Mouse (Mus musculus): Measurements from ENCODE around the gene Trdmt1. TPM values are rescaled to one million over a fixed set of nuclear protein-coding genes. Genes with fewer than 3 reads are reported as not detected.

Gene Trdmt1
- polyA plus RNA-seq, 1 experiment from 2014 or later: 11.8 TPM

- Histone ChIP-seq H3K4me1 (ENCODE audit: control insufficient read depth in 2 of 2, insufficient read depth in 2 of 2, low read length in 2 of 2) (peaks cover 9 to 13% of the 10 kb centered on the region in 2 experiments), H3K4me2 (ENCODE audit: low read length) (peak overlapping the region; percentile 66), H3K9ac (ENCODE audit: low read length) (no peak overlapping the region), H3K27me3 (ENCODE audit: control insufficient read depth, insufficient read depth, low read length) (no peaks in the 10 kb centered on the region), H3K27ac (replicated peaks in 1 of 2; ENCODE audit: control insufficient read depth in 1 of 2, insufficient read depth in 1 of 2, low read depth in 2 of 2, low read length in 2 of 2) (peak overlapping the region; percentile 98 to 99), H3K4me3 (ENCODE audit: control insufficient read depth in 1 of 2, insufficient read depth in 1 of 2, low read depth in 1 of 2, low read length in 2 of 2) (no peak overlapping the region), H3K36me3 (ENCODE audit: control insufficient read depth, insufficient read depth, low read length) (peaks cover 17% of the 10 kb centered on the region), H3K9me3 (ENCODE audit: control insufficient read depth, low read length) (no peaks in the 10 kb centered on the region)
- no peak for ATAC-seq (ENCODE audit: insufficient number of reproducible peaks, insufficient read depth, low FRiP score, low read depth)
- whole genome bisulfite sequencing: 30% methylated on average over 4 of the region's 4 CpGs
Observed at GRCm38 (mm10) chr2:13572101-13572553, 27.7 kb upstream of the Trdmt1 start.

- no peak for ATAC-seq (ENCODE audit: insufficient number of reproducible peaks, insufficient read depth, low FRiP score, low read depth)
- H3K27me3 ChIP-seq (ENCODE audit: control insufficient read depth, insufficient read depth, low read length): no peaks in the 10 kb centered on the region
- H3K36me3 ChIP-seq (ENCODE audit: control insufficient read depth, insufficient read depth, low read length): no peaks in the 10 kb centered on the region
- H3K9me3 ChIP-seq (ENCODE audit: control insufficient read depth, low read length): no peaks in the 10 kb centered on the region
- no peak overlapping the region for H3K4me2 ChIP-seq (ENCODE audit: low read length)
- no peak overlapping the region for H3K9ac ChIP-seq (ENCODE audit: low read length)
- peaks cover 9% of the 10 kb centered on the region in 2 experiments for H3K4me1 ChIP-seq (ENCODE audit: control insufficient read depth in 2 of 2, insufficient read depth in 2 of 2, low read length in 2 of 2)
- H3K27ac ChIP-seq (replicated peaks in 1 of 2; ENCODE audit: control insufficient read depth in 1 of 2, insufficient read depth in 1 of 2, low read depth in 2 of 2, low read length in 2 of 2): no peak overlapping the region
- no peak overlapping the region for H3K4me3 ChIP-seq (ENCODE audit: control insufficient read depth in 1 of 2, insufficient read depth in 1 of 2, low read depth in 1 of 2, low read length in 2 of 2)
- 58% methylated on average over 2 of the region's 2 CpGs for WGBS
Observed at GRCm38 (mm10) chr2:13570122-13570521, 25.7 kb upstream of the Trdmt1 start.

GRCm38 (mm10) chr2:13560396-13560795 lies 15.9 kb upstream of the Trdmt1 start:
- no peak for ATAC-seq (ENCODE audit: insufficient number of reproducible peaks, insufficient read depth, low FRiP score, low read depth)
- WGBS: 68% methylated on average over 2 of the region's 2 CpGs
- Histone ChIP-seq H3K27ac (replicated peaks in 1 of 2; ENCODE audit: control insufficient read depth in 1 of 2, insufficient read depth in 1 of 2, low read depth in 2 of 2, low read length in 2 of 2) (no peak overlapping the region), H3K27me3 (ENCODE audit: control insufficient read depth, insufficient read depth, low read length) (no peaks in the 10 kb centered on the region), H3K36me3 (ENCODE audit: control insufficient read depth, insufficient read depth, low read length) (no peaks in the 10 kb centered on the region), H3K4me2 (ENCODE audit: low read length) (no peak overlapping the region), H3K4me1 (ENCODE audit: control insufficient read depth in 2 of 2, insufficient read depth in 2 of 2, low read length in 2 of 2) (peaks cover 4 to 15% of the 10 kb centered on the region in 2 experiments), H3K9me3 (ENCODE audit: control insufficient read depth, low read length) (no peaks in the 10 kb centered on the region), H3K4me3 (ENCODE audit: control insufficient read depth in 1 of 2, insufficient read depth in 1 of 2, low read depth in 1 of 2, low read length in 2 of 2) (no peak overlapping the region), H3K9ac (ENCODE audit: low read length) (no peak overlapping the region)

- WGBS: 77% methylated on average over 5 of the region's 5 CpGs
- Histone ChIP-seq H3K4me1 (ENCODE audit: control insufficient read depth in 2 of 2, insufficient read depth in 2 of 2, low read length in 2 of 2) (peaks cover 4 to 15% of the 10 kb centered on the region in 2 experiments), H3K4me3 (ENCODE audit: control insufficient read depth in 1 of 2, insufficient read depth in 1 of 2, low read depth in 1 of 2, low read length in 2 of 2) (no peak overlapping the region), H3K36me3 (ENCODE audit: control insufficient read depth, insufficient read depth, low read length) (no peaks in the 10 kb centered on the region), H3K27ac (replicated peaks in 1 of 2; ENCODE audit: control insufficient read depth in 1 of 2, insufficient read depth in 1 of 2, low read depth in 2 of 2, low read length in 2 of 2) (no peak overlapping the region), H3K27me3 (ENCODE audit: control insufficient read depth, insufficient read depth, low read length) (no peaks in the 10 kb centered on the region), H3K4me2 (ENCODE audit: low read length) (no peak overlapping the region), H3K9ac (ENCODE audit: low read length) (no peak overlapping the region), H3K9me3 (ENCODE audit: control insufficient read depth, low read length) (no peaks in the 10 kb centered on the region)
- ATAC-seq (ENCODE audit: insufficient number of reproducible peaks, insufficient read depth, low FRiP score, low read depth): no peak
Observed at GRCm38 (mm10) chr2:13559729-13560128, 15.3 kb upstream of the Trdmt1 start.

DNA sequence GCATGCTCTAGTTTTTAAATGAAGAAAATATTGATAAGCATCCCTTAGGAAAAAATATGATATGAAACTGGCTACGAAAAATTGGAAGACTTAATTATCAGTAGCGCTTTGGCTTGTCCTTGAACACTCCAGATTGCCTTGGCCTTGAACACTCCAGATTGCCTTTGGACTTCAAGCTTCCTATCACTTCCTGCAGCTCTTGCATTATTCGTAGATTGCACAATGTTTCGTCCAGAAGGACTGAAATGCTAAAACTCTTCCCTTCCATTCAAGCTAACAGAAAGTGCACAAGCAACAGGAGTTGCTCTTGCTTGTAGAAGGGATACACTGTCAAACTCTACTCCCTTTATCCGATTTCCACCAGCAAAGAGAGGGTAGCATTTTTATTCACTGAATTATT lies 14.8 kb upstream of the Trdmt1 start:
- no peak overlapping the region for H3K4me3 ChIP-seq (ENCODE audit: control insufficient read depth in 1 of 2, insufficient read depth in 1 of 2, low read depth in 1 of 2, low read length in 2 of 2)
- peak overlapping the region in 1 of 2 experiments; percentile 37; a peak in 1 of 4 replicates for H3K27ac ChIP-seq (replicated peaks in 1 of 2; ENCODE audit: control insufficient read depth in 1 of 2, insufficient read depth in 1 of 2, low read depth in 2 of 2, low read length in 2 of 2)
- peaks cover 4 to 18% of the 10 kb centered on the region in 2 experiments for H3K4me1 ChIP-seq (ENCODE audit: control insufficient read depth in 2 of 2, insufficient read depth in 2 of 2, low read length in 2 of 2)
- H3K36me3 ChIP-seq (ENCODE audit: control insufficient read depth, insufficient read depth, low read length): no peaks in the 10 kb centered on the region
- no peak for ATAC-seq (ENCODE audit: insufficient number of reproducible peaks, insufficient read depth, low FRiP score, low read depth)
- H3K27me3 ChIP-seq (ENCODE audit: control insufficient read depth, insufficient read depth, low read length): no peaks in the 10 kb centered on the region
- H3K4me2 ChIP-seq (ENCODE audit: low read length): no peak overlapping the region
- 69% methylated on average over 5 of the region's 5 CpGs for WGBS
- no peaks in the 10 kb centered on the region for H3K9me3 ChIP-seq (ENCODE audit: control insufficient read depth, low read length)
- no peak overlapping the region for H3K9ac ChIP-seq (ENCODE audit: low read length)

GRCm38 (mm10) chr2:13558607-13559262 lies 14.3 kb upstream of the Trdmt1 start:
- no peaks in the 10 kb centered on the region for H3K9me3 ChIP-seq (ENCODE audit: control insufficient read depth, low read length)
- 41% methylated on average over 5 of the region's 5 CpGs for WGBS
- no peaks in the 10 kb centered on the region for H3K27me3 ChIP-seq (ENCODE audit: control insufficient read depth, insufficient read depth, low read length)
- H3K27ac ChIP-seq (replicated peaks in 1 of 2; ENCODE audit: control insufficient read depth in 1 of 2, insufficient read depth in 1 of 2, low read depth in 2 of 2, low read length in 2 of 2): peak overlapping the region in 1 of 2 experiments; percentile 37; a peak in 2 of 4 replicates
- peaks cover 4 to 24% of the 10 kb centered on the region in 2 experiments for H3K4me1 ChIP-seq (ENCODE audit: control insufficient read depth in 2 of 2, insufficient read depth in 2 of 2, low read length in 2 of 2)
- no peak overlapping the region for H3K4me3 ChIP-seq (ENCODE audit: control insufficient read depth in 1 of 2, insufficient read depth in 1 of 2, low read depth in 1 of 2, low read length in 2 of 2)
- H3K4me2 ChIP-seq (ENCODE audit: low read length): no peak overlapping the region
- H3K9ac ChIP-seq (ENCODE audit: low read length): no peak overlapping the region
- ATAC-seq (ENCODE audit: insufficient number of reproducible peaks, insufficient read depth, low FRiP score, low read depth): peak; percentile 26; the same call in 1 of the 2 replicates
- H3K36me3 ChIP-seq (ENCODE audit: control insufficient read depth, insufficient read depth, low read length): no peaks in the 10 kb centered on the region

DNA sequence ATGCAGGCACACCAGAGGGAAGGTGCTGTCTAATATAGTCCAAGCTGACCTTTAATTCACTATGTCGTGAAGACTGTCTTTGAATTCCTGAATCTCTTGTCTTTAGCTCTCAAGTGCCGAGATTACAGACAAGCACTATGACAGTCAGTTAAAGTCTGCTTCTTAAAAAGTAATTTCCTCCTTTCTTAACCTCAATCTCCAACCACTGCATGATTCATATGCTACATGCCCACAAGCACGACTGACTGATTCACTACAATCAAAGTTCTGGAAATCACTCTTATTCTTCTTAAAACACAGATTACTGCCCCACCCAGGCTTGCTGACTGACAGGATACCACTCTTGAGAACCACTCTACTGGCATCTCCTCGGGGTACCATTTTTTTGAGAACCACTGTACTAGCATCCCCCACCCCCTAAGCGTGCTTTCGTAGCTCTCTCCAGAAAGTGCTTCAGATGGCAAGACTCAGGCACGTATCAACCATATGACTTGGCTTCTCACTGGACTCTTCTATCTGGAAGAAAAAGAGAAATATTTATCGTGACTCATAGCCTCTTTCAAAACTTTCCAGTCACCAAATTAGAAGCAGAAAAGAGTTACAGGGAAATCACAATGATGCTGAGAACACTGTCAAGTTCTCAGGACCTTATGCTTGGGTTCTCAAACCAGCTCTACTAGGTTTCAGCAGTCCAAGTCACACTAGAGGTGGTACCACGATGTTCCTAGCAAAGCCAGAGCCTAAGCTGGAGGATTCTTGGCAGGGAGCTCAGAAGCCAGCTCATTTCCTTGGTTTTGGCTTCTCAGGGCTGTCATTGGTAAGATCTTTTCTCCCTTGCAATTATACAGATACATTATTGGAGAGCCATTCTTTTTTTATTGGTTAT lies 12.9 kb upstream of the Trdmt1 start:
- WGBS: 50% methylated on average over 9 of the region's 9 CpGs
- Histone ChIP-seq H3K4me1 (ENCODE audit: control insufficient read depth in 2 of 2, insufficient read depth in 2 of 2, low read length in 2 of 2) (peaks cover 6 to 25% of the 10 kb centered on the region in 2 experiments), H3K9ac (ENCODE audit: low read length) (no peak overlapping the region), H3K27ac (replicated peaks in 1 of 2; ENCODE audit: control insufficient read depth in 1 of 2, insufficient read depth in 1 of 2, low read depth in 2 of 2, low read length in 2 of 2) (peak overlapping the region in 1 of 2 experiments; percentile 61; a peak in 2 of 4 replicates), H3K4me3 (ENCODE audit: control insufficient read depth in 1 of 2, insufficient read depth in 1 of 2, low read depth in 1 of 2, low read length in 2 of 2) (no peak overlapping the region), H3K27me3 (ENCODE audit: control insufficient read depth, insufficient read depth, low read length) (no peaks in the 10 kb centered on the region), H3K9me3 (ENCODE audit: control insufficient read depth, low read length) (no peaks in the 10 kb centered on the region), H3K4me2 (ENCODE audit: low read length) (no peak overlapping the region), H3K36me3 (ENCODE audit: control insufficient read depth, insufficient read depth, low read length) (no peaks in the 10 kb centered on the region)
- ATAC-seq (ENCODE audit: insufficient number of reproducible peaks, insufficient read depth, low FRiP score, low read depth): no peak

All from heart, embryonic 14.5 days (tissue).